Mouse (Mus musculus): ENCODE data around the gene Sycp2l. TPM values are rescaled to one million over a fixed set of nuclear protein-coding genes. Genes with fewer than 3 reads are reported as not detected.

The Sycp2l gene
- polyA plus RNA-seq, 1 experiment from 2014 or later = not detected

DNA sequence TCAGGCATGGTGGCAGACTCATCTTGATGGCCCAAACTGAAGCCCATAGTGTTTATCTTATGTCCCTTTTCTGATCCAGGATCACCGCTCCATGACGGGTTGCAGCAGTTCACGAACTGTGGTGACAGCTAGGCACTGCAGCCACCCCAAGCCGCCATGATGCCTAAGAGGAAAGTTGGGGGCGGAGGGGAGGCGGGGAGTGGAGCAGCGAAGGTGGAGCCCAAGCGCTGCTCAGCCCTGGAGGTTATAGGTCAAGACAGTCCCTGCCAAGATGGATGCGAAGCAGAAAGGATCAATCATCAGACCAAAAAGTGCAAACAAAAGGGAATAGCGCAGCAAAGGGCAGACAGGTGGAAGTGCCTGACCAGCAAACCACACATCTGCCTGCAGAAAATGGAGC is 22.8 kb upstream of the Sycp2l start:
- H3K9ac ChIP-seq = no peak overlapping the region
- no peaks in the 10 kb centered on the region for H3K9me3 ChIP-seq (replicated peaks)
- peaks cover 44% of the 10 kb centered on the region for H3K27me3 ChIP-seq
- ATAC-seq (ENCODE audit: low read depth) = no peak
- WGBS (ENCODE audit: insufficient replicate concordance) = 33% methylated on average over 10 of the region's 10 CpGs
- no peaks in the 10 kb centered on the region for H3K4me1 ChIP-seq (replicated peaks)
- no peak overlapping the region for H3K4me3 ChIP-seq (replicated peaks)
- peak overlapping the region; percentile 23; the same call in 1 of the 2 replicates for H3K4me2 ChIP-seq
- H3K27ac ChIP-seq = no peak overlapping the region
- no peaks in the 10 kb centered on the region for H3K36me3 ChIP-seq
- no peak for DNase-seq

DNA sequence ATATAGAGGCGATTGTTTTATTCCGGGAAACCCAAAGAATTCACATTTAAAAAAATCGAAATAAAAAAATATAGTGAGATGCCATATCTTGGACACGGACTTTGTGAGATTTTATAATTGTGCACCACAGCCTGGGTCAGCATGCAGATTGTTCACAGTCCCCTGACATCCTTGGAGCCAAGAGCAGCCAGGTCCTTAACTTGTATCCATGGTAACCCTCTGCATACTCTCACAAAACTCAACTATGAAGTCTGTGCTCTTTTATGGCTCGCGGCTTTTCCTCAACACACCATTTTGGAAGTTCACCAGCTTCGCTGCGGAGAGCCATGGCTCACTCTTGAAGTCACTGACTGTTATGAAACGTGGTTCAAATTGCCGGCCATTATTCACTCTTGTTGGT is 19.9 kb upstream of the Sycp2l start:
- DNase-seq = no peak
- Histone ChIP-seq H3K4me3 (replicated peaks) (no peak overlapping the region), H3K27ac (no peak overlapping the region), H3K4me2 (no peak overlapping the region), H3K27me3 (peaks cover 51% of the 10 kb centered on the region), H3K9me3 (replicated peaks) (no peaks in the 10 kb centered on the region), H3K36me3 (no peaks in the 10 kb centered on the region), H3K4me1 (replicated peaks) (peaks cover 17% of the 10 kb centered on the region), H3K9ac (no peak overlapping the region)
- WGBS (ENCODE audit: insufficient replicate concordance) = 74% methylated on average over 10 of the region's 10 CpGs
- no peak for ATAC-seq (ENCODE audit: low read depth)

DNA sequence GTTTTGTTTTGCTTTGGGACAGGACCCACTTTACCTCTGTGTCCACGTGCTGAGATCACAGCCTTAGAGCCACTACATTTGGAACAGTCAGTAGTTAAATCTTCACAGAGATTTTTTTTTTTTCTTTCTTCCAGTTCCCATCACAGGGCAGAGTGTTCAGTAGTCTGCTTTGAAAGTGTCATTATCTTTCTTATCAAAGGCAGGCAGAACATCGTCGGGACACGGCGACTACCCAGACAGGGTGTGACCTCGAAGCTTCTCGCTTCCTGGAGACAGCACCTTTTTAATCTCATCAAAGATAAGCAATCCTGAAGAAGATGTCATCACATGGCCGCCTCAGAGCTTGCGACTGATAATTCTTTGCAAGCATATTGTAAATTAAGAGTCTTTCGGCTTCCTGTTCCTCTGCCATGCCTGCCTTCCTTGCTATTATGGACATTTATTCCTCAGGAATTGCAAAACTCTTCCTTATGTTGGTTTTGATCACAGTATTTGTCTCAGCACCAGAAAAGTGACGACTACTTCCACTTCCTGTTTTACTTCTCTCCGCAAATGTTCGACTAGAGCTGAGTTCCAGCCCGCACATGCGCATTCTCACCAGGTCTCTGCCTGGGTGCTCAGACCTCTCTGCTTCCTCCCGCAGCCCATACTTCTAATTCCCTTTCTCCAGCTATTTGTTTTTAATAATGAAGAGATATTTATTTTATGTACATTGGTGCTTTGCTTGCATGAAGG is 16.6 kb upstream of the Sycp2l start:
- 15% methylated on average over 16 of the region's 16 CpGs for WGBS (ENCODE audit: insufficient replicate concordance)
- H3K9me3 ChIP-seq (replicated peaks) = no peaks in the 10 kb centered on the region
- ATAC-seq (ENCODE audit: low read depth) (peak; percentile 72; the same call in 1 of the 2 replicates), DNase-seq (no peak)
- no peak overlapping the region for H3K27ac ChIP-seq
- peaks cover 17% of the 10 kb centered on the region for H3K4me1 ChIP-seq (replicated peaks)
- peaks cover 21% of the 10 kb centered on the region for H3K27me3 ChIP-seq
- no peaks in the 10 kb centered on the region for H3K36me3 ChIP-seq
- H3K9ac ChIP-seq = no peak overlapping the region
- peak overlapping the region; percentile 38 for H3K4me2 ChIP-seq
- H3K4me3 ChIP-seq (replicated peaks) = no peak overlapping the region

DNA sequence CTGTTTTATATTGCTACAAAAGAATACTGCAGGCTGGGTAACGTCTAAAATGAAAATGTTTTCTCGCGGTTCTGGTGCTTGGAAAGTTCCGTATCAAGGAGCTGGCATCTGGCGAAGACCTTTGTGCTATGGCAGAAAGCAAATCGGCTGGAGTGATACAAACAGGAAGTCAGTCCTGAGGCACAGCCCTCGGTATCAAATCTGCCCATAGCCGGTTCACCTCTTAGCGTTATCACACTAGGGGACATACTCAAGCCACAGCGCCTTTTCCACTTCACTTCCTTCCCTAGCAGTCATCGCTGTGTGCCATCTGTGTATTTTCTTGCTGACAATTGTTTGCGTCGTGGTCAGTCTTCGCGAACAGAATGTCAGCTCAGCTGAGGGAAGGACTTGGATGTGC is 15.8 kb upstream of the Sycp2l start:
- no peak overlapping the region for H3K4me3 ChIP-seq (replicated peaks)
- H3K36me3 ChIP-seq = no peaks in the 10 kb centered on the region
- 23% methylated on average over 15 of the region's 15 CpGs for WGBS (ENCODE audit: insufficient replicate concordance)
- H3K4me1 ChIP-seq (replicated peaks) = peaks cover 18% of the 10 kb centered on the region
- no peak overlapping the region for H3K9ac ChIP-seq
- ATAC-seq (ENCODE audit: low read depth) (no peak), DNase-seq (no peak)
- no peak overlapping the region for H3K27ac ChIP-seq
- H3K27me3 ChIP-seq = peaks cover 16% of the 10 kb centered on the region; the same call in 1 of the 2 replicates
- peak overlapping the region; percentile 38 for H3K4me2 ChIP-seq
- no peaks in the 10 kb centered on the region for H3K9me3 ChIP-seq (replicated peaks)

DNA sequence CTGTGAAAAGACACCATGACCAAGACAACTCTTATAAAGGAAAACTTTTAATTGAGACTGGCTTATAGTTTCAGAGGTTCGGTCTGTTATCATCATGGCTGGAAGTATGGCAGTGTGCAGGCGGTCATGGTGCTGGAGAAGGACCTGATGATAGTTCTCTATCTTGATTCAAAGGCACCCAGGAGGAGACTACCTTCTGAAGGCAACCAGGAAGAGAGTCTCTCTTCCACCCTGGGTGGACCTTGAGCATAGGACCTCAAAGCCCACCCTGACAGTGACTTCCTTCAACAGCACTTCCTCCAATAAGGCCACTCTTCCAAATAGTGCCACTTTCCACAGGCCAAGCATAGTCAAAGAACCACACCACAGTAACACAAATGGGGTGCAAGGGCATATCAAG is 14.1 kb upstream of the Sycp2l start:
- Histone ChIP-seq H3K27me3 (peaks cover 9% of the 10 kb centered on the region; the same call in 1 of the 2 replicates), H3K9me3 (replicated peaks) (no peaks in the 10 kb centered on the region), H3K4me1 (replicated peaks) (peaks cover 35% of the 10 kb centered on the region), H3K9ac (no peak overlapping the region), H3K4me3 (replicated peaks) (no peak overlapping the region), H3K27ac (no peak overlapping the region), H3K4me2 (no peak overlapping the region), H3K36me3 (no peaks in the 10 kb centered on the region)
- 50% methylated on average over 2 of the region's 2 CpGs for WGBS (ENCODE audit: insufficient replicate concordance)
- ATAC-seq (ENCODE audit: low read depth) = no peak
- DNase-seq = no peak

DNA sequence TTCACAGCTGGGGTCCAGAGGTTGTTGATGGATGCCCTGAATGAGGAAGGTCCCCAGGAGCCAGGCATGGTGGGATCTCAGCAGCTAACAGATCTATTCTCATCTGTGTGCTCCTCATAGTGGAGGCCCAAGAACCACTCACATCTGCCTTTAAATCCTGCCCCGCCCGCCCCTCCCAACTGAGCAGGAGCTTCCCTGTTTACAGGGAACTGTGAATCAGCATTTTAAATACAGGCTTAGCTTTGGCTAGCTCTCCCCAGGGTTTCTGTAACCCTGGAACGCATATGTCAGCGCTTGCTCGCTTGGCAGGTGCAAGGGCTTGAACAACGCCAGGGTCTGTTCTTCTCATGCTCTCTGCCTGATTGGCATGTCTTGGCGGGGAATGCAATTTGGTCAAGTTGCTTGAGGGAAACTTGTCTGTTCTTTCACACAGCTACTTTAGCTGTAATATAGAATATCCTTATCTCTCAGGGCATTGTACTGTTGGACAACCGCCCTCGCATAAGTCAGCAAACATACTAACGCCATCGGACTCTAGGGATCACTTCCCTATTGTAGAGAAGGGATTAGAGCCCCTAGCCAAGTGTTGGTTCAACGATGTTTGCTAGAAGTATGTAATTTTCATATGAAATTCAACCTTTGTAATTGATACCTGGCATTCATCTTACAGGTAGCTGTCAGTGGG is 10.1 kb upstream of the Sycp2l start:
- Histone ChIP-seq H3K36me3 (no peaks in the 10 kb centered on the region), H3K4me2 (peak overlapping the region; percentile 22; the same call in 1 of the 2 replicates), H3K4me3 (replicated peaks) (no peak overlapping the region), H3K9me3 (replicated peaks) (no peaks in the 10 kb centered on the region), H3K27ac (peak overlapping the region; percentile 78), H3K4me1 (replicated peaks) (peaks cover 21% of the 10 kb centered on the region), H3K9ac (no peak overlapping the region), H3K27me3 (no peaks in the 10 kb centered on the region)
- peak; percentile 94 for ATAC-seq (ENCODE audit: low read depth)
- no peak for DNase-seq
- 53% methylated on average over 12 of the region's 12 CpGs for WGBS (ENCODE audit: insufficient replicate concordance)

DNA sequence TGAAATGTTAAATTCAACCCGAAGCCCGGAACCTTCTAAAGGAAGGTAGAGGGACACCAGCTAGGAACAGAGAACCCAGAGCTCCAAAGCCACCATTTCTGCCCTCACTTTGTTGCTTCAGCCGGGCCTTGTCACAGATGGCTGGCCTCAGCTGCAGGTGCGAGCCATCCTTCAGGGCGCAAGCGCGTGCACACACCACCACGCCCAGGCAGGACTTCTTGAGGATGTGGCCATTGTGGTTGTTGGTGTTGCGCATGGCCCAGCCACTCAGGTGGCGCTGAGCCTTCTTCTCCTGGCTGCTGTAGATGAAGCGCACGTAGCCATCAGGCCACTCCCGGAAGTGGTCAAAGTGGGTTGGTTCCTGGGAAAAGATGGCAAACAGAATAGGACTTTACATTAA is 8.6 kb upstream of the Sycp2l start:
- WGBS (ENCODE audit: insufficient replicate concordance) = 87% methylated on average over 13 of the region's 13 CpGs
- no peak for ATAC-seq (ENCODE audit: low read depth)
- Histone ChIP-seq H3K36me3 (no peaks in the 10 kb centered on the region), H3K27ac (no peak overlapping the region), H3K9me3 (replicated peaks) (no peaks in the 10 kb centered on the region), H3K4me2 (no peak overlapping the region), H3K4me3 (replicated peaks) (no peak overlapping the region), H3K27me3 (peaks cover 10% of the 10 kb centered on the region), H3K9ac (no peak overlapping the region), H3K4me1 (replicated peaks) (peaks cover 21% of the 10 kb centered on the region)
- no peak for DNase-seq

DNA sequence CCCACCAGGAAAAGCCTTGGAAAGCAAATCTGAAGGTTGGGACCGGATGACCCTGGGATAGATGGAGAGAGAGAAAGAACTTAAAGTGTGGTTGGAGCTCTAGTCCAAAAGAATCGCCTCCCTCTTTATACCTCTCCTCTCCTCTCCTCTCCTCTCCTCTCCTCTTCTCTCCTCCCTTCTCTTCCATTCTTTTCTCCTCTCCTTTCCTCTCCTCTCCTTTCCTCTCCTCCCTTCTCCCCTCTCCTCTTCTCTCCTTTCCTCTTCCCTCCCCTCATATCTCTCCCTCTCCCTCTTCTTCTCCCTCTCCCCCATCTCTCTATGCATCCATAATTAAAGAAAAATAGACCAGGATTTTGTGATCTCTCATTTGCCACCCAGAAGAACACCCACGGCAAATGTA is 3.2 kb upstream of the Sycp2l start, which contains the start of gene Gcm2:
TSS of gene Gcm2 (minus strand) at position 101 of the 400 bp plus-strand sequence.
- Histone ChIP-seq H3K4me1 (replicated peaks) (no peaks in the 10 kb centered on the region), H3K4me2 (no peak within 1 kb of the TSS), H3K9ac (no peak within 1 kb of the TSS), H3K36me3 (no peaks in the 10 kb centered on the region), H3K4me3 (replicated peaks) (no peak within 1 kb of the TSS), H3K9me3 (replicated peaks) (no peaks in the 10 kb centered on the region), H3K27ac (no peak within 1 kb of the TSS), H3K27me3 (peaks cover 49% of the 10 kb centered on the region)
- WGBS (ENCODE audit: insufficient replicate concordance) = 56% methylated on average over 3 of the region's 3 CpGs
- DNase-seq (no peak), ATAC-seq (ENCODE audit: low read depth) (no peak)

DNA sequence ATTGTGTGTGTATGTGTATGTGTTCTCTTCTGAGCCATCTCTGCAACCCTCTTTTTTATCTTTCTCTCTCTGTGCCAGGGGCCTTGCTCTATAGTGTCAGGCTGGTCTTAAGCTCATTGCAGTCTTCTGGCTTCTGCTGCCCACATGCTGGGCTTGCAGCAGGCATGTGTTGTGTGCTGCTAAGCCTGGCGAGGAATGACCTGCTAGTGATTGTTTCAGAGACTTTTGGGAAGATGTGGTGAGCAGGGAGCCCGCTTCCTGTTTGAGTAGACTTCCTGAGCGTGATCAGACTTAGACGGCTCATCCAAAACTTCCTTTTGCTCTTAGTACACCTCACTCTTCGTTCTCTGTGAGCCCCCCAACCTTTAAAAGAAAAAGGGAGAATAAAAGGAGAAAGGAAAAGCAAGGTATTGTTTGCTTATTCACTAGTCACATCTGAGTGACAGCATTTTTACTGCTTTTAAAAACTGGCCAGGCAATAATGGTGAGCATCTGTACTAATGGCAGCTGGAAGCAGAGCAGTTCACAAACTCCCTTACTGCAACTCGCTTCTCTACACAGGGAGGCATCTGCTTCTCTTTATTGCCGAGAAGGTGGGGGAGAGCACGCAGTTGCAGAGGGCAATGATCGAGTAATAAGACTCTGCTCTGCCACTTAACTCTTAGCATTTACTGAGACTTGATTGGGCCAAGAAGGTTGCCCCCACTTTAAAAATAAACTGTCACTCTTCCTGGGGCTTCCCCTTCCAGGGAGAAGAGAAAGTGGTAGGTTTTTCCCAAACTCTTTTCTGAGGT is 5.2 kb downstream of the Sycp2l start:
- H3K9ac ChIP-seq = no peak overlapping the region
- peaks cover 13% of the 10 kb centered on the region for H3K27me3 ChIP-seq
- no peak overlapping the region for H3K27ac ChIP-seq
- DNase-seq (no peak), ATAC-seq (ENCODE audit: low read depth) (no peak)
- H3K4me2 ChIP-seq = no peak overlapping the region
- H3K36me3 ChIP-seq = no peaks in the 10 kb centered on the region
- no peaks in the 10 kb centered on the region for H3K4me1 ChIP-seq (replicated peaks)
- no peaks in the 10 kb centered on the region for H3K9me3 ChIP-seq (replicated peaks)
- WGBS (ENCODE audit: insufficient replicate concordance) = 16% methylated on average over 9 of the region's 9 CpGs
- no peak overlapping the region for H3K4me3 ChIP-seq (replicated peaks)

DNA sequence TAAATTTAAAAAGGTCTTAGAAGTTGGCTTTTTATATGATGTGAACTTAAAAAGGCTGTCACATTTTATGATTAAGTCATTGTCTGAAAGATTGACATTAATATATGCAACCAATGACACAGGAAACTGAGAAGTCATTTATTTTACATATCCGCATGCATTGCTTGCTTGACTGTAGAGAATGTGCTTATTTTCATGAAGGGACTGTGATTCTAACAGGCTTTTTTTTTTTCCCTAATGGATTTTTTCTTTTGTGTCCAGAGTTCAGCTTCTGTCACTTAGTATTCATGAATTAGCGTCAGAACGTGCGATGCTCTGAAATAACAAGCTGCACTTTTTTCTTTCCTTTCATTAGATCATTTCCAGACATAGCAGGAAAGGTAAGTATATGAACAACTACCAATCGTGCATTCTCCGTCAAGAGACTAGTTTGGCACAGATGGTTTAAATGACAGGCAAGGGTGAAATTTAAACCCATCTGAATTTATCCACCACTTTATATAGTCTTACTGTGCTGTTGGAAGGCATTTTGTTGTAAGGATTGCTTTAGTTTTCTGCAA is 9.6 kb downstream of the Sycp2l start:
- H3K9ac ChIP-seq = no peak overlapping the region
- ATAC-seq (ENCODE audit: low read depth) (no peak), DNase-seq (no peak)
- no peak overlapping the region for H3K27ac ChIP-seq
- no peaks in the 10 kb centered on the region for H3K27me3 ChIP-seq
- H3K4me2 ChIP-seq = no peak overlapping the region
- WGBS (ENCODE audit: insufficient replicate concordance) = 76% methylated on average over 6 of the region's 6 CpGs
- H3K4me1 ChIP-seq (replicated peaks) = no peaks in the 10 kb centered on the region
- no peaks in the 10 kb centered on the region for H3K36me3 ChIP-seq
- no peaks in the 10 kb centered on the region for H3K9me3 ChIP-seq (replicated peaks)
- no peak overlapping the region for H3K4me3 ChIP-seq (replicated peaks)

DNA sequence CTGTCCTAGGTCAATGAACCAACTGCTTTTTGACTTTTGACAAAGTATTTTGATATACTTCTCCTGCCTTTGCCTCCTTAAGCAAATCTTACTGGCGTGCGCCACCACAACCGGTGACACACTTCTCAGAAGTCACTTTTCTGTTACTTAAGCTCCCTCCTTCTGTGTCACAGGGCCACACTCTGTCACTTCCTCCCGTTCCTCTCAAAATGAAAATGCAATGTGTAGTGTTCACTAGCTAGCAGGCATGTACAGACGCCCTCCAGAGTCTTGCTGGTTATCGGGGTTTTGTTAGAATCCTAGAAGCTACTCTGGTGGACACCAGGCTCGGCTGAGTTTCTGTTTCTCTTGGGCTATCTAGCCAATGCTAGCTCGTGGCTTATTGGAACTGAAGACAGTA is 14.2 kb downstream of the Sycp2l start:
- ATAC-seq (ENCODE audit: low read depth) (no peak), DNase-seq (no peak)
- Histone ChIP-seq H3K4me1 (replicated peaks) (no peaks in the 10 kb centered on the region), H3K4me3 (replicated peaks) (no peak overlapping the region), H3K36me3 (no peaks in the 10 kb centered on the region), H3K4me2 (no peak overlapping the region), H3K9ac (no peak overlapping the region), H3K27ac (no peak overlapping the region), H3K9me3 (replicated peaks) (no peaks in the 10 kb centered on the region), H3K27me3 (no peaks in the 10 kb centered on the region)
- 50% methylated on average over 8 of the region's 8 CpGs for WGBS (ENCODE audit: insufficient replicate concordance)
